Mouse (Mus musculus): ENCODE data around the gene Myo18a.

DNA sequence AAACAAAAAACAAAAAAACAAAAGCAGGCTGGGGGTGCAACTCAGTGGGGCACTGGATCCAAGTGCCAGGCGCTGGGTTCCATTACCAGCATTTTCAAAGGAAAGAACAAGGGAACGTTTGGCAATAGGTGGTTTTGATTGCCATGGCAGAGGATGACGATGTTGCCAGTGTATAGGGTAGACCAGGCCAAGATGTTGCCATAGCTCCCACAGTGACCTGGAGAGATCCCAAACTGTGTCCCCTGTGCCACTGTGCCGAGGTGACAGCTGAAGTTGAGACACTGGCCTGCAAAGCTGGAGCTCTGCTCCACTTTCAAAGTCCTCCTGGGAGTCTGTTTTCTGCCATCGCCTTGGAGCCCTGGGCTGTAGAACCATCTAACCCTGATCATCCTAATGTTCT lies 14.1 kb upstream of the Myo18a start:
- TF ChIP-seq POLR2A (IDR thresholded peaks at IDR 0.05; ENCODE audit: extremely low read depth, insufficient read depth, low read length) = no peak
- TF ChIP-seq CTCF (IDR thresholded peaks at IDR 0.05; ENCODE audit: extremely low read depth, insufficient read depth, low read length) = no peak

All from cortical plate, adult 2 months (tissue).